ENCODE assay signal across 8 mouse cellular contexts in genomic region chr16:92158461-92159091, GRCm38 (mm10).
A peak's percentile ranks its signal among the peaks of the same experiment; 100 is the strongest.
DNase-seq lines count a peak whose midpoint lies in the region; ATAC-seq and TF ChIP-seq lines count a peak whose summit lies in the region.

No protein-coding gene starts in this region.

- peak overlapping the region; percentile 87 for H3K27ac ChIP-seq in embryonic facial prominence, embryonic 10.5 days (replicated peaks)
- H3K27ac ChIP-seq in heart, adult 2 months = peak overlapping the region; percentile 72
- peak overlapping the region; percentile 89 for H3K27ac ChIP-seq in kidney, adult 2 months (ENCODE audit: insufficient read depth, low read depth, low read length)
- peak overlapping the region; percentile 87 for H3K27ac ChIP-seq in midbrain, embryonic 10.5 days (replicated peaks)

- no peaks in the 10 kb centered on the region for H3K9me3 ChIP-seq in embryonic facial prominence, embryonic 10.5 days
- H3K9me3 ChIP-seq in midbrain, embryonic 10.5 days (replicated peaks) = no peaks in the 10 kb centered on the region

- TF ChIP-seq EP300 in heart, adult 2 months (IDR thresholded peaks at IDR 0.05; ENCODE audit: insufficient read depth, low read depth, low read length) = no peak

- 4% methylated on average over 30 of the region's 30 CpGs for WGBS in embryonic facial prominence, embryonic 10.5 days
- WGBS in heart, adult 2 months = 4% methylated on average over 30 of the region's 30 CpGs
- 2% methylated on average over 30 of the region's 30 CpGs for WGBS in kidney, adult 2 months
- WGBS in midbrain, embryonic 10.5 days = 4% methylated on average over 29 of the region's 30 CpGs

- H3K9ac ChIP-seq in heart, adult 2 months (ENCODE audit: low read depth, low read length) = peak overlapping the region; percentile 26

- intact Hi-C loops in heart, adult 2 months (cut with DNase I) = no loop called here
- intact Hi-C loops in left cerebral cortex, postnatal 36 days (cut with DNase I) = loop anchor here (5.0 kb wide), 1 partner anchor 101 kb away; the partner anchor contains the start of genes Gm49711, Mrps6 and Slc5a3

- peak; percentile 48; the same call in 1 of the 2 replicates for TF ChIP-seq POLR2A in heart, adult 2 months (IDR thresholded peaks at IDR 0.05; ENCODE audit: insufficient read depth, low read depth, low read length)
- peak; percentile 52 for TF ChIP-seq POLR2A in kidney, adult 2 months (IDR thresholded peaks at IDR 0.05; ENCODE audit: low read depth, low read length)

- DNase-seq in adrenal gland, postnatal 14 days = peak; percentile 85
- peak; percentile 90 for DNase-seq in embryonic facial prominence, embryonic 10.5 days (ENCODE audit: low spot score)
- DNase-seq in heart, adult 2 months = peak; percentile 64 to 77
- peak; percentile 85 for DNase-seq in kidney, adult 2 months
- peak; percentile 74 to 80 for DNase-seq in left cerebral cortex, postnatal 36 days (ENCODE audit: low spot score in 2 of 2)
- DNase-seq in midbrain, embryonic 10.5 days (ENCODE audit: low spot score) = peak; percentile 81
- peak; percentile 42 for DNase-seq in skeletal muscle tissue, adult 2 months (ENCODE audit: low read depth, low spot score)

- H3K4me3 ChIP-seq in embryonic facial prominence, embryonic 10.5 days = peak overlapping the region; percentile 64
- H3K4me3 ChIP-seq in heart, adult 2 months = peak overlapping the region; percentile 47
- H3K4me3 ChIP-seq in kidney, adult 2 months (ENCODE audit: insufficient read depth, low read depth, low read length) = peak overlapping the region; percentile 45
- H3K4me3 ChIP-seq in midbrain, embryonic 10.5 days = peak overlapping the region; percentile 65

- peaks cover 12% of the 10 kb centered on the region; the same call in 1 of the 2 replicates for H3K27me3 ChIP-seq in embryonic facial prominence, embryonic 10.5 days (replicated peaks; ENCODE audit: low read depth, poor library complexity, severe bottlenecking)
- no peaks in the 10 kb centered on the region for H3K27me3 ChIP-seq in heart, adult 2 months (ENCODE audit: control insufficient read depth, insufficient read depth, low read length)
- no peaks in the 10 kb centered on the region for H3K27me3 ChIP-seq in kidney, adult 2 months (replicated peaks; ENCODE audit: control insufficient read depth, insufficient read depth, low read length)
- H3K27me3 ChIP-seq in midbrain, embryonic 10.5 days (ENCODE audit: low read depth, poor library complexity, severe bottlenecking) = peaks cover 20% of the 10 kb centered on the region

- no peaks in the 10 kb centered on the region for H3K79me2 ChIP-seq in heart, adult 2 months (replicated peaks; ENCODE audit: control insufficient read depth, insufficient read depth, low read length)

- ATAC-seq in megakaryocyte, adult 5-6 weeks (ENCODE audit: poor library complexity, severe bottlenecking) = no peak

- peaks cover 31% of the 10 kb centered on the region for H3K4me1 ChIP-seq in embryonic facial prominence, embryonic 10.5 days
- no peaks in the 10 kb centered on the region; the same call in 1 of the 2 replicates for H3K4me1 ChIP-seq in heart, adult 2 months (ENCODE audit: control insufficient read depth, insufficient read depth, low read length)
- peaks cover 5% of the 10 kb centered on the region; the same call in 1 of the 2 replicates for H3K4me1 ChIP-seq in kidney, adult 2 months (ENCODE audit: control insufficient read depth, insufficient read depth, low read length)
- H3K4me1 ChIP-seq in midbrain, embryonic 10.5 days = peaks cover 59% of the 10 kb centered on the region

- no peaks in the 10 kb centered on the region for H3K36me3 ChIP-seq in embryonic facial prominence, embryonic 10.5 days (replicated peaks)
- no peaks in the 10 kb centered on the region for H3K36me3 ChIP-seq in heart, adult 2 months (ENCODE audit: control insufficient read depth, insufficient read depth, low read length)
- H3K36me3 ChIP-seq in kidney, adult 2 months (ENCODE audit: control insufficient read depth, insufficient read depth, low read length) = no peaks in the 10 kb centered on the region
- no peaks in the 10 kb centered on the region for H3K36me3 ChIP-seq in midbrain, embryonic 10.5 days

- TF ChIP-seq CTCF in heart, adult 2 months (IDR thresholded peaks at IDR 0.05) = no peak
- TF ChIP-seq CTCF in kidney, adult 2 months (conservative IDR thresholded peaks at IDR 0.05; ENCODE audit: insufficient read depth, insufficient read length, low read depth, low read length) = no peak
